Mouse (Mus musculus) retina, postnatal 7 days (tissue): ENCODE data around the gene Zc3h15.
"Not testable (repeated sequence)": the region's sequence is repeated elsewhere in the genome, so short reads cannot be mapped to it uniquely, and the experiment has no call there.

ENCODE experiments used
- DNase-seq: peaks from one replicate; pipeline ENCODE4 v3.0.0-alpha.2; 2012; ENCODE audit warnings: low read depth, low spot score

The Zc3h15 gene

DNA sequence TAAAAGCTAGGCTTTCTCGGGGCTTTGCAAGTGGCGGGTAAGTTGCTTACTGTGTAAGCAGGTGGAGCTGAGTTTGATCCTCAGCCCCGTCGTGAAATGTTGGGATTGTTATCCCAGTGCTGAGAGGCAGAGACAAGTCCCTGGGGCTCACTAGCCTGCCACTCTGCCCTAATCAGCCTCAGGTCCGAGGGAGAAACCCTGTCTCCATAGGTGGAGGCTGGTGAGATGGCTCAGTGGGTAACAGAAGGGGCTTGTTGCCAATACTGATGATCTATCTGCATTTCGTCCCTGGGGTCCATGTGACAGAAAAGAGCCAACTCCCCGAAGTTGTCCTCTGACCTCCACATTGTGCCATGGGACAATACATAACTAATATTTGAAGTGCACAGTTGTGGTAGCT is 30.2 kb downstream of the Zc3h15 start:
- DNase-seq = no peak

DNA sequence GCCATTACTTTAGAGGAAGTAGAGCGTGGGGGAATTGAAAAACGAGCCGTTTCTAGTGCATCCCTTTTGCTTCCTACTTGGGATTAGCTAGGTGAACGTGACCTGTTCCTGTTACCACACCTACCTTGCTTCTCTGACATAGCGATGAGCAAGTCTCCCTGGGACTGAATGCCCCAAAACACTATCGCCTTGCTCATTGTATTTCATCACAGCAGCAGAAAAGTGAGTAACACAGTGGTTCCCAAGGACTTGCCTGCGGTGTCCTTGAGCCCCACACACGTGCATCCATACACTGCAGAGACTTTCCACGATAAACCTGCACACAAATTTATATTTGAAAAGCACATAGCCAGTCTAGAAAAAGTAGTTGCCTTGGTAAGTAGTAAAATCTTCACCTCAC is 30.7 kb downstream of the Zc3h15 start:
- DNase-seq = no peak

DNA sequence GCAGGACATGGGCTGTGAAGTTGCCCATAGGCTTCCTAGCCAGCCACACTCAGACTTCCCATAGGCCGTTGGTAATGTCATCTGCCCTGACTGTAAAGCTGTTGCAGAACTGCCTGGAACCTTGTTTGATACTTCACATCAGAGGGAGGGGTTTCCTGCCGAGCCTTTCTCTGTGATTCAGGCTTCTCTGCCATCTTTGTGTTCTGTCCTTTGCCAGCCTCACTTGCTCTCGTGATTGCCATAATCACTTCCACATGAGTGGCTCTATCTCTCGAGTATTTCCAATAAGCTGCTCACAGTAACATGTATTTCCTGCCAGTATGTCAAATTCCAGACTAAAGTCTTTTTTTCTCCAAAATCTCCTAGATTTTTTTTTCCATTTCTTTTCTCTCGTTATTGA is 31.4 kb downstream of the Zc3h15 start:
- DNase-seq = peak; percentile 1

DNA sequence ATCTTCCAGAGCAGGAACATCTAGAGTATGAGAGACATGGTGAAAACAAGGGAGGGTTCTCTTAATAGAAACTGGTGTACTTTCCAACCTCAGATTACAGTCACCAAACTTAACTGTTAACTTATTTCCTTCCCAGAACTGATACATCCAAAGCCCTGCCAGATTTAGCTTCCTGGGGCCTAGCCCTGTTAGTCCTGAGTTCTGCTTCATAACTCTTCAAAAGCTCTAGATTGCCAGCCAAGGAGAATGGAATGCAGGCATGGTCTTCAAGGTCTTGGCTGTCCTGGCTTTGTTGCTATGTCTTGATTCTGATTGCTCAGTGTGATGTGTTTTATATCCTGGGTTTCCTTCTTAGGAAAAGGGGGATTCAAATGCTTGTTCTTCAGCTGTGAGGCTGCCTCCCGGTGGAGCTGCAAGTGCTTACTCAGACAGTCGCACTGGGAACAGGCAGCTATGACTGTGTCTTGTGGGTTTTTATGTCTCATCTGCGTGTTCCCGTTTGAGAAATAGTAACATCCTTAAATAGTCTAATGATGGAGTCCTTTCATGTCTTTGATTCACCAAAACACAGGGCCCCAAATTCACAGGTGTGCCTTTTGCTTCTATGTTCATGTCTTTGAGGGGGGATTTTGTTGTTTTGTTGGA is 32.1 kb downstream of the Zc3h15 start:
- no peak for DNase-seq

DNA sequence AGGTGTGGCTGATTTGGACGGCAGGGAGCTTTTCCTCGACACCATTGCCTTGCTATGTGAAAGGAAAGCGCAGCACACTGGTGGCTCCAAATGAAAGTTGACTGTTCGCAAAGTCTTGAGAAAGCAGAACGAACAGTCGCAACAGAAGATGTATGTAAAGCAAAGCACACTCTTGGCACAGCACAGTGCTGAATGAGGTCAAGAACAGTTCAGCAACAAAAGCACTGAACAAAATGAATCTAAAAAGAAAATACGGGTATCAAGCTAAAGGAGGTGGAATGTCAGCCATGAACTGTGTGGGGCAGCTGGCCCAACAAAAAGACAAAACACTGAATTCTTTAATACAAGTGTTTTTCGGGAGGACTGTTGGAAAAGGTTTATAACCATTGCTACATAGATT is 37.1 kb downstream of the Zc3h15 start:
- DNase-seq = no peak

DNA sequence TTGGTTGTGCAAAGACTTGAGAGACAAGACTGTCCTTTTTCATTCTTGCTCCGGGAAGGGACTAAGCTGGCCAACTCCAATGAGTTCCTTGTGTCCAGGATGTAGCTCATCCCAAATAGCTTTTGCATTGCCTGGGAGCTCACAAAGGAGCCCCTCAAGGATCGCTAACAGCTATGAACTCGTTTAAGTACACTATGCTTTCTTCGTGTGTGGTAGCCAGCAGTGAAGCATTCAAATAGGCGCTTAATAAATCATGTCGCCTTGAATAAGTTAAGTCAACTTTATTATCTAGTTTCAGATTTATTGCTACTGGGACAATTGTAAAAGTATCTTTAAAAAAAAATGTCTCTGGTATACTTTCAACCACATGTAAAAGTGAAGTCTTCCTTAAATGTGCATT is 37.5 kb downstream of the Zc3h15 start:
- DNase-seq = no peak

DNA sequence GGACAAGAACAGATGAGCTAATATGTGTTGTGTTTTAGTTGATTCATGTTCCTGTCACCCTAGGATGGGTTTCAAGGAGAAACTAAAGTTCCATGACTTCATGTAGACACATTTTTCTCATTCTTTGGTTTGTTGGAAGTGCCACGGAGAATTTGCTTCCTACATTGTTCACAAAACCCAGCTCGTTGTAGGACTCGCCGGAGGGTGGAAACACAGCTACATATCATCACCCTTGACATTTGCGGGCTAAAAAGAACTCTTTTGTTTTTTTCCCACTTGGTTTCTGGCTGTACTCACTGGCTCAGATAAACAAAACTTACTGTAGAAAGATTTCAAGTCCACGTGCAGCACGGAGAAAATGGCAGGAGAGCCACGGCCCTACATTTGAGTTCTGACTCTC is 38.0 kb downstream of the Zc3h15 start:
- DNase-seq = no peak

DNA sequence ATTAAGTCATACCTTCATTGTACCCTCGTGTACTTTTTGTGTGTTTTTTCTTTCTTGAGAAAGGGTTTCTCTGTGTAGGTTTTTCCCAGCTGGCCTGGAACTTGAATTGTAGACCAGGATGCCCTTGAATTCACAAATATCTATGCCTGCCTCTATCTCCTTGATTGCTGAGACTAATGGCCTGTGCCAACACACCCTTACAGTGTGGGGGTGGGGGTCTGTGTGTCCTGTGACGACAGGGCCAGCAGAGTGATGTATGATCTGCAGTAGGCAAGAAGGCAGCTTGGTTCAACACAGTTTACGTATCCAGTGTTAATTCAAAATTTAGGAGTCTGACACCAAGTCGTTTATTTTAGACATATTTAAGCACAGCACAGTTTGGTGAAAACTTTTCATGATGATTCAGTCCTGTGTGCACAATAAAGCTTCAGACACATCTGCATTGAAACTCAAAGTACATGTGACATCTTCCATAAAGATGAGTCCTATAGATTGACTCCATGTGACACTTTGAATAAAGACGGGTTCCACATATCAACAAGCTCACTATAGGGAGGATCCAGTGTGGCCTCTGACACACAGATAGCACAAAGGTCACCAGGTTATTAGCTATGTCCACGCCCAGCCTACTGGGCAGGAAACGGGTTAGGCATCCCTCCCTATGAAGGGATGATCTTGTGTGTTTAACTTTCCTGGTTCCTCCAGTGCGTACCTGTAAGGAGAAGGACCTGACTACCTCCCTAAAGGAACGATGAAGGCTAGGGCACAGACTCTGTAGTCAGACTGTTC is 39.7 kb downstream of the Zc3h15 start:
- DNase-seq = no peak

DNA sequence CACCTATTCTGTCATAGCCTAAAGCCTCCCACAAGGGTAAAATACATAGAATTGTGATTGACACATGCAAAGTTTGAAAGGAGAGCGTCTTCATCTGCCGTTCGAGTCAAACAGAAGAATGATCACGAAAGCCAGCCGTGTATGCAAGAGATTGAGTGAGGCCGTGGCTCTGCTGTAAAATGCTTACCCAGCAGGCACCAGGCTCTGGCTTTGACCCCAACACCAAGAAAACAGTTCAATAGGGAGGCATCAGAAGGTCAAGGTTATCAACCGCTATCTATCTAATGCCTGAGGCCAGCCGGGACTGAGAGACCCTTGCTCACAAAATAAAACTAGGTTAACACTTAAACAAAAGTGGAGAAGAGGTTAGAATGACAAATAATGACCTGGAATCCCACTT is 40.5 kb downstream of the Zc3h15 start:
- DNase-seq = no peak

DNA sequence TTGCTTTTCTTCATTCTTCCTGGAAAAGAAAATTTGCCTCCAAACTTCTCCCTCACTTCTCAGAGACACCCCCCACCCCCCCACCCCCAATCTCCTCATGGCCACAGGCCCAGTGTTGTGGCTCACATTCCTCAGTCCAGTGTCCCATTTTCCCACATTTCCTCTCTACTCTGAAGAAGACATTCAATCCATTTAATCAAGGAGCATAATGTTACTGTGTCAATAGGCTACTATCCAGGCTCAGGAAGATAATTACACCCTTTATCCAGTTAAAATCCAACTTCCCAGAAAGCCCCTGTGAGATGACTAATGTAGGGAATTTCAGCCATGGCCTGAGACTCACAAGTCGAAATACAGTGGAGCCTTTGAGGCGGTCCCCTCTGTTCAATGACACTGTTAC is 46.1 kb downstream of the Zc3h15 start:
- DNase-seq = no peak

DNA sequence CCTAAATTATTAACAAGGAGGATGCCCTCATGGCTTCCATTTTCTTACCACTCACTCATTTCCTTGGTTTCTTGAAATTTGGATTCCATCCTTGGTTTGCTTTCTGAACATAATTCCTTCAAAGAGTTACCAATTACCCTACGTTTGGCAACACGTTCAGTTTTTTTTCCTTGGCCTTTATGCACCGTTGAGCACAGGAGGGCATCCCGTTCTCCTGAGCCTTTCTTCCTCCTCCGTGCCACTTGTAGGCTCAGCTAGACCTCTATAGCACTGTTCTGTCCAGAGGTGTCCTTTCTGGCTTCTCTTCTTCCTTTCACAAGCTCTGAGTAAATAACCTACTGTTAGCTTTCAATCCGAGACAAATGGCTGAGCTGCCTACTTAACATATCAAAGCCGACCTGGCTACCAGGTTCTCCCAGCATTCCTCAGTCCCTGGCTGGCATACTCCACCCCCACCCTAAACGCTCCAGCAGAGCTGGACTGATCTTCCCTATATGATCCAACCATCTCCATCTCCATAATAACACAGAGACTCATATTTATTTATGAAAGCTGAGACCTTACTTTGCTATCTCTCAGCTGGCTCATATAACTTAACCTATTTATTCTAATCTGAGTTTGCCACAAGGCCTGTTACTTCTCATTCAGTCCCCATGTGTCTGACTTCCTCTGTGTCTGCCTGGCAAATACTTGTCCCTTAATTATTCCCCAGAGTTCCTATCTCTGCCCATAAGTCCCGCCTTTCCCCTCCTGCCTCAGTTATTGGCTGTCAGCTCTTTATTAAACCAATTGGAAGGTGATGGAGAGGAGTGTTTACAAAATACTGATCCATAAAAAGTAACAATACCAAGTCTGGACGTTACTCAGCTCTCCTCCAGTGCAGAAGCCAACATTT is 48.7 kb downstream of the Zc3h15 start:
- no peak for DNase-seq

DNA sequence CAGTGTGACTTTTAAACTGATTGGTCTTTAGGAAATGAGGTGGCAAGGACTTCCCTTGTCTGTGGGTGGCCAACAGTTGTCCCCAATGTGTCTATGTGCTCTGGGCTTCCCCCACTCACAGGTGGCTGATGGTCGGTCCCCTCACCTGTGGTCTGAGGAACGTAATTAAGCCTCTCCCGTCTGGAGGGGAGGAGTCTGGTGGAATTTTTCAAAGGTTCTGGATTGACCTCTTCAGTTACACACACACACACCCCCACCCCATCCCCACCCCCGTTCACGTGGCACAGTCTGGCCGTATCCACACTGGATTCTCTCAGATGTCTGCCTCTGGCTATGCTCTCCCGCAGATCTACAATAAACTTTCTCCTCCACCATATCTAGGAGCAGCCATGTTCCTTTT is 49.8 kb downstream of the Zc3h15 start:
- DNase-seq = no peak

DNA sequence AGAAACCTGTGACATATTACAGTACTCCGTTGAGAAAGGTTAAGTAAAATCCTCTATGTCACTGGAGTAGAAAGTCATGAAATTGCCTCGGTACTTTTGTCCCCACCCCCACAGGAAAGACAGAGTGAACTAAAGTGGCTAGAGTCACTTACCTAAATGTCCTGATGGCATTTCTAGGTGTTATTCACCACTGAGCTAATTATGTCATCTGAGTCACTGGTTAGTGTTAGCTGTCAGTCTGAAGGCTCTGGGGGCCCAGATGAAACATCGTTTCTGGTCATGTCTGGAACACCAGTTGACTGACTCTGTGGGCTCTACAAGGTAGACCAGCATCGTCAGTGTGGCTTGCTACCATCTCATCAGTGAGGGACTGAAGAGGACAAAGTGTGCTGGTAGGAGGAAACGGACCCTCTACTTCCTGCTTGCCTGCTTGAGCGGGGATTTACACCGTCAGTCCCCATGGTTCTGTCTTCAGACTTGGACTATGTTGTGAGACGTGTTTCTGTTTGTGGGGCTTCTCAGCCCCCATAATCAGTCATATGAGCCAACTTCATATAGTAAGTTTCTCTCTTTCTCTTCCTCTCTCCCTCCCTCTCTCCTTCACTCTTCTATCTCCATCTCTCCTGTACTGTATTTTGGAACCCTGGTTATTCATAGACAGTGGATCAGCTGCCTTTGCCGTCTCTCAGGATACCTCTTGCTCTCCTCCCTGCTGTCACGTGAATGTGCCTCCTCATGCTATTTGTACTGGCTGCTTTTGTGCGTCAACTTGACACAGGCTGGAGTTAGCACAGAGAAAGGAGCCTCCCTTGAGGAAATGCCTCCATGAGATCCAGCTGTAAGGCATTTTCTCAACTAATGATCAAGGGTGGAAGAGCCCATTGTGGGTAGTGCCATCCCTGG is 51.4 kb downstream of the Zc3h15 start:
- no peak for DNase-seq

DNA sequence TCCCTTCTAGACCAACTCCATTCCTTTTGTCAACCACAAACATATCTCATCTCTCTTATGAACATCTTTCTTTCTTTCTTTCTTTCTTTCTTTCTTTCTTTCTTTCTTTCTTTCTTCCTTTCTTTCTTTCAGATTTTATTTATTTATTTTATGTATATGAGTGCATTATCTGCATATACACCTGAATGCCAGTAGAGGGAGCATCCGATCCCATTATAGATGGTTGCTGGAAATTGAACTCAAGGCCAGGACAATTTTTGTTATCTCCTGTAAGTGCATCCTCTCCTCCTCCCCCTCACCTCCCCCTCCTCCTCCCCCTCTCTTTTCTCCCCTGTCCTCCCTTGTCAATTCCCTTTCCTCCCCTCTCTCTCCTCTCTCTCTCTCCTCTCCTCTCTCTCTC is 54.2 kb downstream of the Zc3h15 start:
- DNase-seq = no peak

DNA sequence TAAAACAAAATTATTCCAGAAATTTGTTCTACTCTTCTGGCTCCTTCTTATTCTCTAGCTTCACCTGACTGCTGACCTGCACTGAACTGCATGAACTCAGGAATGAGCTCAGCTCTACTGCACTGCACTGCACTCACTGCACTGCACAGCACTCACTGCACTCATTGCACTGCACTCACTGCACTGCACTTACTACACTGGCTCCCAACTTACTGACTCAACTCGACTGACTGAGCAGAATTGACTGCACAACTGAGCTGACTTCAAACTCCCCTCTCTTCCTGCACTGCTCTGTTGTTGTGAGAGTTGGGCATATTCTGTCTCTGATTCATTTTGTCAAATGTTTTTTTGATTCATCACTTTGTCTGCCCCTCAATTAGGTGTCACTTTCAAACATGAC is 55.1 kb downstream of the Zc3h15 start:
- no peak for DNase-seq

DNA sequence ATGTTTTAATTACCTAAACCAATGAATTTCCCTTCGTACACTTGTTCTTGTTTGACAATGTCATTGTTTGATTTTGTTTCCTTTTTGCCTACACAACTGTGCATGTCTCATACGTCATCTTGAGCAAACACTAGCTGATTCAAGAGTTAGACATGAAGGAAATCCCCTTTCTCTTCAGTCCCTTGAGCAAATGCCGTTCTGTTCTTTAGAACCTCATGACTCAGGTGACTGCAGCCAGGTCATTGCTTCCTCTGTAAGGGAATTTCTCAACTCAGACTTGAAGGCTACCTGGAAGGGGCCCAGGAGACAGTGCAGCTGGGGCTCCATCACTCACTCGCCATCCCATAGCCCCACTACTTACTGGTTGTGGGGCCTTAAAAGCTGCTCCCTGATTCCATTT is 56.4 kb downstream of the Zc3h15 start:
- DNase-seq = no peak

DNA sequence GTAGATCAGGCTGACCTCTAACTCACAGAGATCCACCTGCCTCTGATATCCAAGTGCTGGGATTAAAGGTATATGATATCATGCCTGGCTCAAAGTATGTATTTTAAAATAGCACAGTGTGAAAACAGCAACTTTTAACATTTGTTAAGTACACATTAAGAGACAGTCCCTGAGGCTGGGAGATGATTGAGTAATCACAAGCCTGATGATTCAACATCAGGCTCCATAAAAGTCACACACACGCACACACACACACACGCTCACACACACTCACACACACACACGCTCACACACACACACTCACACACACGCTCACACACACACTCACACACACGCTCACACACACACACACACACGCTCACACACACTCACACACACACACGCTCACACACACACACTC is 58.2 kb downstream of the Zc3h15 start:
- DNase-seq = no peak

DNA sequence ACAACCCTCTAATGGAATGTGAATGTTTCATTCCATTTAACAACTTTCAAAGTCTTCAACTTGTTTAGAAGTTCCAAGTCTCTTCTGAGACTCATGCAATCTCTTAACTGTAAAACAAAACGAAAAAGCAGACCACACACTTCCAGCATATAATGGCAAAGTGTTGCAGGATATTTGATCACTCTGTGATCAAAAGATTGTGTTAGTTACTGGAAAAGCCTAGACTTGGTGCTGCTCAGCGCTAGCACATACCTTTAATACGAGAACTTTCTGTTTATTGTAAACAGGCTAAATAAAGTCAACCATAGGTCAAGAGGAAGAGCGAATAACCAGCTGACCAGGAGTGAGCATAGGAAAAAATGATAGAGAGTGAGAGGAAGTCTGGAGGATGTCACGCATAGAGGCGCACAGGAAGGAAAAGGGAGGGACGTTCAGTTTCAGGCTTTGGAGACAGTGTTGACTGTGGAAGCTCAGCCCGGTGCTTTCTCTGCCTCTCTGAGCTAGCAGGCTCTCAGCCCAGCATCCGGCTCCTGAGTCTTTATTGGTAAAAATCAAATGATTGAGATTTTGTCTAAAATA is 61.4 kb downstream of the Zc3h15 start:
- no peak for DNase-seq

DNA sequence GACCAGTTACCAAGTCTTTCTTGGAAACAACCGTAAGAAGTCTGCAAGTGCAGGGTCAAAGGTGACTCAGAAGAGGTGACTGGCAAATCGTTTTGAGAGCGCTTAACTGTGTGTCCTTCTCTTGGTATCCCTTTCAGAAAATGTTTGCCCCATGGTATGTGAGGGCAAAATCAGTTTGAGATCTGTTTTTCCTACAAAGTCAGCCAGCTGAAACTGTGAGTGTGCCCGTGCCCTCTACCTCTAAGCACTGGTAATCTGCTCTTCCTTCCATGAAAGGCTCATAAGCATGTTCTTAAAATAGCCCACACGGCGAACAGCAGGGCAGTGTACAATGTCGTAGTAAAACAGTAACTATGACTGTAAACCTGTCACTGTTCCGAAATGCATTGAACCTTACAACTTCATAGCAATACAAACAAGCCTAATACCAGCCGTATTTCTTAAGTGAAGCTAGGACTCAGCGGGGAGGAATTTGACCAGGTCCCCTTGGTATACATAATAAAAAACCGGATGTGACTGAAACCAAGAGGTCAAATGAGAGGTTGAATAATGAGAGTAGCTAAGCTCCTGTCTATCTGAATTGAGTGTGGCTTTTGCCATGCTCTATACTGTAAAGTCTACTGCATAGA is 65.8 kb downstream of the Zc3h15 start:
- no peak for DNase-seq

DNA sequence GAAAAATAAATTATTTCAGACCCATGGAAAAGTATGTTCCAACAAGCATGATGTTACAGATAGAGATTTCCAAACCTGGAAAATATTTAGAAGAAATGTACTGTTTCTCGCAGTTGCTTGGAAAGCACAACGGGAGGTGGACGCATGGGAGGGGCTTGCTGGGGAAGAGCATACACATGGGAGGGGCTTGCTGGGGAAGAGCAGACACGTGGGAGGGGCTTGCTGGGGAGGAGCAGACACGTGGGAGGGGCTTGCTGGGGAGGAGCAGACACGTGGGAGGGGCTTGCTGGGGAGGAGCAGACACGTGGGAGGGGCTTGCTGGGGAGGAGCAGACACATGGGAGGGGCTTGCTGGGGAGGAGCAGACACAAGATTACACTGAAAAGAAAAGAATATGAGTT is 69.0 kb downstream of the Zc3h15 start:
- not testable (repeated sequence) for DNase-seq

DNA sequence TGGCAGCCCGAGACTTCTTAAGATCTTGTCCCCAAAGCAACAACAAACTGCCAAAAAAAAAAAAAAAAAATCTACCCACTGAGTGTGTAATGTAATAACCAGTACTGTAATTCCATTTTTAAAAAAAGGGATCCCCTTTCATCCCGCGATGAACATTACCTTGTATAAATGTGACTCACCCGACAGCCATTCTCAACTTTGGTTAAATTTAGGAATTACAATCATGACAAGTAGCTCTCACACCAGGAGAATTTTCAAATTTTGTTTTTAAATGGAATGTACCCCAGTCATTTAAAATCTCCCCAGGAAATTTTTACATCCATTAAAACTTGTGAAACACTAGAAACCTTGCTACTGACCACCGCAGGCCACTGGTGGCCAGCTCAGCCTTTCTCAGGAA is 69.7 kb downstream of the Zc3h15 start:
- no peak for DNase-seq
